Mouse (Mus musculus): ENCODE results near the gene Fam160a1. TPM values are rescaled to one million over a fixed set of nuclear protein-coding genes. Genes with fewer than 3 reads are reported as not detected.

Gene Fam160a1
- total and polyA plus RNA-seq, 3 experiments: 25.0 to 68.1 (median 47.0) TPM

DNA sequence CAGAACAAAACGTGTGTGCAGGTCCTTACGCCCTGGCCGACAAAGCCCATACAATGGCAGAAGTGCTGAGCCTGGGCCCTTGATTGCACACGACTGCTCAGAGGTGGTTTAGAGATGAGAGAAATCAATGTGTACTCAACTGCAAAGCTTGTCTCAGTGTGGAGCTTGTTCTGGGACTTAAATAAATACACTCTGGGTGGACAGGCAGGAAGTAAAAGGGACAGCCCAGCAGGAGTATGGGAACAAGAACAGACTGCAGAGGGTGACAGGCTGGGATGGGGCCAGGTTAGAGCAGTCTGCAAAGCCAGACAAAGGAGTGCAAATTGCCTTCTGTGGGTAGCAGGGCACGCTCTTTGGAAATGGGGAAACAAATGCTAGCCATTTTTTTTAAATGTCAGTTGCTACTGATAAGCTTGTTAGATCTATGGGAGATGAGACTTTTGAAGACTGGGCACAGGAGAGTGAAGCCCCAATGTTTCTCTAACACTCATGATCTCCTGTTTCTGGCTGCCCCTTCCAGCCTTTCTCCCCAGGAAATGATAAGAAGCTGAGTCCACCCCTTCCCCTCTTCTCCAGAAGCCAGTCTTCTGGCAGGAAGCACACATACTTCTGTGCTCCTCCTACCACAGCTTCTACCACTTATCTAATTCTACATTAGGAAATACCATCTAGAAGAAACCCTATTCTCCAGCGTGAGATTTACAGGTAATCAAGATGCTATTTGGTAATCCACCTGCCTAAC, 113.8 kb downstream of the Fam160a1 start:
- Histone ChIP-seq H3K27me3 (ENCODE audit: control insufficient read depth, insufficient read depth, low read length) (no peaks in the 10 kb centered on the region), H3K36me3 (ENCODE audit: control insufficient read depth, insufficient read depth, low read length) (no peaks in the 10 kb centered on the region), H3K27ac (no peak overlapping the region), H3K79me2 (replicated peaks; ENCODE audit: control insufficient read depth, insufficient read depth, low read length) (no peaks in the 10 kb centered on the region), H3K9ac (ENCODE audit: low read depth, low read length) (no peak overlapping the region), H3K4me3 (no peak overlapping the region), H3K4me1 (ENCODE audit: control insufficient read depth, insufficient read depth, low read length) (no peaks in the 10 kb centered on the region)
- 51% methylated on average over 6 of the region's 6 CpGs for WGBS
- intact Hi-C loops (cut with DNase I): no loop called here
- no peak for TF ChIP-seq POLR2A (IDR thresholded peaks at IDR 0.05; ENCODE audit: insufficient read depth, low read depth, low read length)
- no peak for TF ChIP-seq CTCF (IDR thresholded peaks at IDR 0.05)
- no peak for TF ChIP-seq EP300 (IDR thresholded peaks at IDR 0.05; ENCODE audit: insufficient read depth, low read depth, low read length)
- DNase-seq: no peak

DNA sequence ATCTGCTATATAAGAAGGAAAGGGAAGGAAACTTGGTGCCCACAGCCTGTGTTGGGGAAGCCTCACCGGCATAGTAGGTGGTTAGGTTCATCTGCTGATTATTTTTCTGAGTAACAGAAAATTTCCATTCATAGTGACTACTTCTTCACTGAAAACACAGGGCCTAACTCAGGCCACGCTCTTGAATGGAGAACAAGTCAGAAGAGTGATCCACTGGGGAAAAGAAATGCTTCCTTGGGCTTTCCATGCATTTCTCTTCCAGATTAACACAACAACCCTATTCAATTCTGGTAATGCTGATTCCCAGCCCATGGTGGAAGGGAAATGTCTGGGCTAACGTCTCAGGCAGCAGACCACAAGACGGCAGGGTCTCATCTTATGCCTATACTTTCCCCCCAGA, 118.6 kb downstream of the Fam160a1 start:
- Histone ChIP-seq H3K36me3 (ENCODE audit: control insufficient read depth, insufficient read depth, low read length) (no peaks in the 10 kb centered on the region), H3K79me2 (replicated peaks; ENCODE audit: control insufficient read depth, insufficient read depth, low read length) (no peaks in the 10 kb centered on the region), H3K27ac (no peak overlapping the region), H3K27me3 (ENCODE audit: control insufficient read depth, insufficient read depth, low read length) (no peaks in the 10 kb centered on the region), H3K4me3 (no peak overlapping the region), H3K9ac (ENCODE audit: low read depth, low read length) (no peak overlapping the region), H3K4me1 (ENCODE audit: control insufficient read depth, insufficient read depth, low read length) (no peaks in the 10 kb centered on the region)
- DNase-seq: no peak
- intact Hi-C loops (cut with DNase I): no loop called here
- WGBS: 86% methylated on average over 4 of the region's 4 CpGs
- TF ChIP-seq EP300 (IDR thresholded peaks at IDR 0.05; ENCODE audit: insufficient read depth, low read depth, low read length) (no peak), POLR2A (IDR thresholded peaks at IDR 0.05; ENCODE audit: insufficient read depth, low read depth, low read length) (no peak), CTCF (IDR thresholded peaks at IDR 0.05) (no peak)

DNA sequence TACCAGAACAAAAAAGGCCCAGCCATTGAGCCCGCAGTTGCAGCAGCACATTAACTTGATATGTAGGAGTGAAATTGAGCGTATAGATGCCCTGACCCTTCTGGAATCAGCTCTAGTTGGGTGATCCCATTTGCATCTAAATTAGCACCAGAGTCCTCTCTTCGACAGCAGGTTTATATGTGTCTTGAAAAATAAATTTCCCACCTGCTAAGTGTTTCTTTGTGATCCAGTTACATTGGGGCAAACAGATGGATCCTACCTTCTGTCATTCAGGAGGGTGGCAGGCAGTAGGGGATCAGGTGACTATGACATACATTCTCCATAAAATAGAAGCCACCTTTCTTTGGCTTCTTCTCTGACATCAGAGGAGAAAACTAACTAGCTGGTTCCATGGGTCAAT, 122.0 kb downstream of the Fam160a1 start:
- Histone ChIP-seq H3K27me3 (ENCODE audit: control insufficient read depth, insufficient read depth, low read length) (no peaks in the 10 kb centered on the region), H3K4me1 (ENCODE audit: control insufficient read depth, insufficient read depth, low read length) (no peaks in the 10 kb centered on the region), H3K4me3 (no peak overlapping the region), H3K27ac (no peak overlapping the region), H3K9ac (ENCODE audit: low read depth, low read length) (no peak overlapping the region), H3K36me3 (ENCODE audit: control insufficient read depth, insufficient read depth, low read length) (no peaks in the 10 kb centered on the region), H3K79me2 (replicated peaks; ENCODE audit: control insufficient read depth, insufficient read depth, low read length) (no peaks in the 10 kb centered on the region)
- intact Hi-C loops (cut with DNase I): no loop called here
- WGBS: 90% methylated on average over 3 of the region's 3 CpGs
- DNase-seq: no peak
- no peak for TF ChIP-seq CTCF (IDR thresholded peaks at IDR 0.05)
- TF ChIP-seq POLR2A (IDR thresholded peaks at IDR 0.05; ENCODE audit: insufficient read depth, low read depth, low read length): no peak
- TF ChIP-seq EP300 (IDR thresholded peaks at IDR 0.05; ENCODE audit: insufficient read depth, low read depth, low read length): no peak

DNA sequence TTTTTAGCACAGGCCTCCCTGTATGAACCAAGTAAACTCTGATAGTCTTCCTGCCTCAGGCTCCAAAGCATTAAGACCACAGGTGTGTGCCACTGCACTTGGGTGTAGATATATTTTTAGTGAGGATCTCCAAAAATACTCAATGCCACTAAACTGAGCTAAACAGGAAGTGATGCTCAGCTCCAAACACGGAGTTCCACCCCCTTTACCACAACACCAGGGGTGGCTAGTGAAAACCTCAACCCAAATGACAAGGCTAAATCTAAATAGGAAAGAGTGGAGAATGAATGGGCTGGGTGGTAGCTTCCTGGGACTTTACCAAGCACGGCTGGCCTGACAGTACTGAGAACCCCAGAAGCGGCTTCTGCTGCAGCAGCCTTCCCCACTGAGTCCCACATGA, 124.1 kb downstream of the Fam160a1 start:
- Histone ChIP-seq H3K4me1 (ENCODE audit: control insufficient read depth, insufficient read depth, low read length) (no peaks in the 10 kb centered on the region), H3K9ac (ENCODE audit: low read depth, low read length) (no peak overlapping the region), H3K36me3 (ENCODE audit: control insufficient read depth, insufficient read depth, low read length) (no peaks in the 10 kb centered on the region), H3K79me2 (replicated peaks; ENCODE audit: control insufficient read depth, insufficient read depth, low read length) (no peaks in the 10 kb centered on the region), H3K4me3 (no peak overlapping the region), H3K27ac (no peak overlapping the region), H3K27me3 (ENCODE audit: control insufficient read depth, insufficient read depth, low read length) (no peaks in the 10 kb centered on the region)
- intact Hi-C loops (cut with DNase I): no loop called here
- DNase-seq: no peak
- TF ChIP-seq EP300 (IDR thresholded peaks at IDR 0.05; ENCODE audit: insufficient read depth, low read depth, low read length): no peak
- no peak for TF ChIP-seq POLR2A (IDR thresholded peaks at IDR 0.05; ENCODE audit: insufficient read depth, low read depth, low read length)
- no peak for TF ChIP-seq CTCF (IDR thresholded peaks at IDR 0.05)
- 37% methylated on average over 3 of the region's 3 CpGs for WGBS

DNA sequence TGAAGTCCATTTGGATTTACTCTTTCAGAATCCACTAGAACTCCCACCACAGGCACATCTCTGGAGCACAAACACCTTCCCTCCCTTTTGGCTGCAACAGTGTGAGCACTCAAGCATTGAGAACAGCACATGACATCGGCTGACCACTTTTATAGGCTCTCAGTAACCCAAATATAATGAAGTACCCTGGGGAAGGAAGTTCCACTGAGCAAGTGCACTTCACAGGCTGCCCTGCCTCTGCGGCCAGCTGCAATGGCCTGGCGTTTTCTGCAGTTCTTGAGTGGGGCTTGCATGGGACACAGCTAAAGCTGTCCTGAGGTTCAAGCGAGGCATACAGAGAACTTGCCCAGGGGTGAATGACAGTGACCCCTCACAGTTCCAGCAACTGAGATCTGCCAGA, 126.0 kb downstream of the Fam160a1 start:
- Histone ChIP-seq H3K4me1 (ENCODE audit: control insufficient read depth, insufficient read depth, low read length) (no peaks in the 10 kb centered on the region), H3K9ac (ENCODE audit: low read depth, low read length) (no peak overlapping the region), H3K36me3 (ENCODE audit: control insufficient read depth, insufficient read depth, low read length) (no peaks in the 10 kb centered on the region), H3K79me2 (replicated peaks; ENCODE audit: control insufficient read depth, insufficient read depth, low read length) (no peaks in the 10 kb centered on the region), H3K27me3 (ENCODE audit: control insufficient read depth, insufficient read depth, low read length) (no peaks in the 10 kb centered on the region), H3K27ac (no peak overlapping the region), H3K4me3 (no peak overlapping the region)
- WGBS: 88% methylated on average over 4 of the region's 4 CpGs
- intact Hi-C loops (cut with DNase I): no loop called here
- TF ChIP-seq POLR2A (IDR thresholded peaks at IDR 0.05; ENCODE audit: insufficient read depth, low read depth, low read length) (no peak), EP300 (IDR thresholded peaks at IDR 0.05; ENCODE audit: insufficient read depth, low read depth, low read length) (no peak), CTCF (IDR thresholded peaks at IDR 0.05) (no peak)
- no peak for DNase-seq

DNA sequence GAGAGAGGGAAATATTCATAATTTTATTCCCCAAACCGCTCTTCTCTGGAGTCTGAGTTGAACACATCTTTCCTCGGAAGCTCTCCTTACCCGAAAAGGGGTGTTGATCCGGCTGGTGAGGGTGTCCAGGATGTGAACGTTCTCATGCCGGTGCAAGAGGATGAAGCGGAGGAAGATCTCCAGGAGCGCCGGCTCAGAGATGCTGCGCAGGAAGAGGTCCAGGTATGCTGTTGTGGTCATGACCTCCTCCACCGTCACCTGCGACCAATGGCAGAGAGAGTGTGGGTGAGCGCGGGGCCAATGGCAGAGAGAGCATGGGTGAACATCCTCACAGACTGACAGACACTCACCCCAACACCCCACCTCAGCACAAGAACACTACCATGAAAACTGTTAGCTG, 128.8 kb downstream of the Fam160a1 start:
- Histone ChIP-seq H3K27me3 (ENCODE audit: control insufficient read depth, insufficient read depth, low read length) (no peaks in the 10 kb centered on the region), H3K9ac (ENCODE audit: low read depth, low read length) (no peak overlapping the region), H3K27ac (no peak overlapping the region), H3K36me3 (ENCODE audit: control insufficient read depth, insufficient read depth, low read length) (no peaks in the 10 kb centered on the region), H3K79me2 (replicated peaks; ENCODE audit: control insufficient read depth, insufficient read depth, low read length) (no peaks in the 10 kb centered on the region), H3K4me1 (ENCODE audit: control insufficient read depth, insufficient read depth, low read length) (no peaks in the 10 kb centered on the region), H3K4me3 (no peak overlapping the region)
- TF ChIP-seq POLR2A (IDR thresholded peaks at IDR 0.05; ENCODE audit: insufficient read depth, low read depth, low read length) (no peak), CTCF (IDR thresholded peaks at IDR 0.05) (no peak), EP300 (IDR thresholded peaks at IDR 0.05; ENCODE audit: insufficient read depth, low read depth, low read length) (no peak)
- WGBS: 92% methylated on average over 14 of the region's 14 CpGs
- no peak for DNase-seq
- intact Hi-C loops (cut with DNase I): no loop called here
